Mouse (Mus musculus): ENCODE measurements around the gene Sox2. TPM values are rescaled to one million over a fixed set of nuclear protein-coding genes. Genes with fewer than 3 reads are reported as not detected.

Gene Sox2
- polyA plus RNA-seq, 1 experiment from 2014 or later, result 0.34 TPM

DNA sequence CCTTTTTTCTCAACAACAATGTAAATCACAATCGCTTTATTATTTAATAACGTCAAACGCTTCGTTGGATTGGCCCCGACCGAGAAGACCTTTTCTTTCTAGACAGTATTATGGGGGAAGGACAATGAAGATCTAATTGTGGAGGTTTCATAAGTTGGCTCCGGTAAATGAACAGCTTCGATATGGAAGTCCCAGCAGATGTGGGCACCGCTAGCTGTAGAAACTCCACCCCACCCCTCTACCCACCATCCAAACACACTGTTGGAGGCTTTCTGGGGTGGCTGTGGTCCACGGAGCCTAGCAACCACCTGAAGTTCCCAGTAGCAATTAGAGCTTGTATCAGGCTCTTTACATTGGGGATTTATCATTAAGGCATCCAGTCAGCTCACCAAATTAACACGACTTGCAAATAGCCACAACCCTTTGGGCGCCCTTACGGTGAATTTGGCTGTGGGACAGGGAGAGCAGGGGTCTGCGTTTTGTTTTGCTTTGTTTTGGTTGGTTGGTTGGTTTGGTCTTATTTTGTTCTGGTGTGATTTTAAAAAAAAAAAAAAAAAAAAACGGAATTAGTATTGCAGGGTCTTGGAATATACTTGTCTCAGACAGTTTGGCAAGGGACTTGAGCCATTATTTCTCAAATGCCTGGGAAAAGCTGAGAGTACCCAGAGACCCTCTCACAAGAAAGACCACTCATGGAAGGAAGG, 12.0 kb downstream of the Sox2 start:
- 7% methylated on average over 15 of the region's 15 CpGs for WGBS
- Histone ChIP-seq H3K27me3 (replicated peaks) (peaks cover 96% of the 10 kb centered on the region), H3K36me3 (no peaks in the 10 kb centered on the region), H3K9ac (no peak overlapping the region), H3K27ac (ENCODE audit: poor library complexity, severe bottlenecking) (no peak overlapping the region), H3K4me2 (no peak overlapping the region), H3K9me3 (replicated peaks) (no peaks in the 10 kb centered on the region), H3K4me1 (replicated peaks) (peaks cover 26% of the 10 kb centered on the region), H3K4me3 (no peak overlapping the region)
- ATAC-seq (ENCODE audit: insufficient number of reproducible peaks, low FRiP score), result no peak

DNA sequence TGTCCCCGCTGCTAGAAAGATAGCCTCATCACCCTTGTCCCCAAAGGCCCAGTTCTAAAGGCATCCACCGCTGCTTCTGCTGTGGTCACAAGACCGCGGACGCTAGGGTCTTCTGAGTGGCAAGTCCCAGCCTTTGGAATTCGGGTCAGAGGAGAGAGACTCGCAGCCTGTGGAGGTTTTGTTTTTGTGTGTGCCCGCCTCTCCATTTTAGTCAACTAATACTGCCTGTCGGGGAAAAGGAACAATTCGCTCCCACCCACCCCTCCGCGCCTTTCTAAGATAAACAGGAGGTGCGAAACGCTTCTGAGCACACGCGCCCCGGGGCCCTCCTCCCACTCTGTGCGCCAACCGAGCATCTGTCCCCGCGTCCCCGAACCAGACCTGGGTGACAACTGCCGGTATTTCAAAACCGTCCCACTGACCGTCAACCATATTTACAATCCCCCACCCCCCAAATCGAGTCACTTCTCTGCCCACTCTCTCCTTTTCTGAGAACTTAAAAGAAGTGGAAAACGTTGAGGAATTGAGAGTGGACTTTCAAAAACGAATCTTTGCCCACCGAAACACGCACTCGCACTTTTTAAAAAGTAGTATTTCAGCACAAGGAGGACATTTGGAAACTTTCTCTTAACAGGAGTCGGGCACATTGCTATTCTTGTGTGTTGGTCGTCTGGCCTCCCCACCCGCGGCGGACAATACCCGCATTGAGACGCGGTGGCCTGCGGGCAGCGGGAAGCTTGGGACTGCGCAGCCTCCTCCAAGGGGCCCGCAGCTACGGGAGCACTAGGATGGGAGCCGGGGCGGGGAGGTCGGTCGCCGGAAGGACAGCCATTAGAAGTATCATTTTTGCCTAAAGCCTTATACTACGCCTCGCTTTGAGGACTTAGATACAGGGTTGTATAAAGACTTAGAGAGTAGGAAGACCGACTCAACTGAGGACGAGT, 12.8 kb downstream of the Sox2 start:
- H3K4me1 ChIP-seq (replicated peaks), result peaks cover 26% of the 10 kb centered on the region
- peak overlapping the region; percentile 46 for H3K4me3 ChIP-seq
- no peak overlapping the region for H3K27ac ChIP-seq (ENCODE audit: poor library complexity, severe bottlenecking)
- WGBS, result under 1% methylated on average over 53 of the region's 53 CpGs
- no peaks in the 10 kb centered on the region for H3K9me3 ChIP-seq (replicated peaks)
- no peaks in the 10 kb centered on the region for H3K36me3 ChIP-seq
- H3K4me2 ChIP-seq, result peak overlapping the region; percentile 75
- H3K9ac ChIP-seq, result no peak overlapping the region
- H3K27me3 ChIP-seq (replicated peaks), result peaks cover 93% of the 10 kb centered on the region
- no peak for ATAC-seq (ENCODE audit: insufficient number of reproducible peaks, low FRiP score)

GRCm38 (mm10) chr3:34663701-34664635, 13.8 kb downstream of the Sox2 start:
- under 1% methylated on average over 58 of the region's 58 CpGs for WGBS

GRCm38 (mm10) chr3:34664636-34665531, 14.7 kb downstream of the Sox2 start:
- H3K9ac ChIP-seq, result no peak overlapping the region; the same call in 1 of the 2 replicates
- WGBS, result under 1% methylated on average over 31 of the region's 31 CpGs
- peaks cover 26% of the 10 kb centered on the region for H3K4me1 ChIP-seq (replicated peaks)
- H3K27me3 ChIP-seq (replicated peaks), result peaks cover 95% of the 10 kb centered on the region
- H3K4me3 ChIP-seq, result peak overlapping the region; percentile 46
- peak overlapping the region; percentile 75 for H3K4me2 ChIP-seq
- no peaks in the 10 kb centered on the region for H3K36me3 ChIP-seq
- no peak for ATAC-seq (ENCODE audit: insufficient number of reproducible peaks, low FRiP score)
- no peaks in the 10 kb centered on the region for H3K9me3 ChIP-seq (replicated peaks)
- no peak overlapping the region for H3K27ac ChIP-seq (ENCODE audit: poor library complexity, severe bottlenecking)

More at GRCm38 (mm10) chr3:34663701-34664635, 13.8 kb downstream of the Sox2 start:
- Histone ChIP-seq H3K36me3 (no peaks in the 10 kb centered on the region), H3K4me3 (peak overlapping the region; percentile 46), H3K9ac (no peak overlapping the region; the same call in 1 of the 2 replicates), H3K27me3 (replicated peaks) (peaks cover 93% of the 10 kb centered on the region), H3K9me3 (replicated peaks) (no peaks in the 10 kb centered on the region), H3K4me2 (peak overlapping the region; percentile 75), H3K27ac (ENCODE audit: poor library complexity, severe bottlenecking) (no peak overlapping the region), H3K4me1 (replicated peaks) (peaks cover 26% of the 10 kb centered on the region)
- ATAC-seq (ENCODE audit: insufficient number of reproducible peaks, low FRiP score), result no peak; the same call in 1 of the 2 replicates

DNA sequence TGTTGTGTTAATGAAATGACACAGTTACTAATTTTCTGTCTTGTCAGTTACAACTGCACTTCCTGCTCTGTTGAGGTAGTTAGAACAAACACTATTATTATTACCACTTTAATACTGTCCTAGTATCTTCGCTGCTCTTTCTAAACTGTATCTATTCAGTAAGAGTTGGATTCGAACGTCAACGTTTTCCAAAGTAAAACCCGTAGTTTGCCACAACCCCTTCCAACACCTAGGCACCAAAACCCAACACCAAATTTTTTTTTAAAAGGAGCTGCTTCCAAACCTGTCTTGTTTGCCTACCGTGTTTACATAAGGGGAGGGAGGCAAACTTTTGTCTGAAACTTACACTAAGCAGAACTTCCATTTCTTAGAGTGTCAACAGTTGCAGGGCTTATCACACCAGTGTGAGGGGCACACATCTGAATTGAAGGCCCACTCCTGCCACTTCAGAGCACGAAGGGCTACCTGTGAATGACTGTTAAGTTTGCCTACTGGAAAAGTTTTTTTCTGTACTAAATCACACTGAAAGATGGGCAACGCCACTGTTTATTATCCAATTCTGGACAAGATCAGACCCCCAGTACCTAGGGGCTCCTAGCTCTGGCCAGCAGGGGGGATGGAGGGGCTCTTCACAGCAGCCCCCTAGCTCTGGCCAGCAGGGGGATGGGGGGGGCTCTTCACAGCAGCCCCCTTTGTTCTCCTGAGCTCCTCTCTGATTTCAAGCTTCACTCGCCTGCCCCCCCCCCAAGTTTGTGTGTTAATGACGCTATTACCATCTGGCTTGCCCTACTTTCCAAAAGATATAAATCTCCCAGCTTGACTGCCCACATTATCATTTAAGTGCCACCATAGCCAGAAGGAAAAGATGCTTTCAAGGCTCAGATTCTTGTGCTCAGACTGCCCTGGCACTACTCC, 15.8 kb downstream of the Sox2 start:
- H3K4me2 ChIP-seq, result no peak overlapping the region
- H3K9me3 ChIP-seq (replicated peaks), result no peaks in the 10 kb centered on the region
- H3K27ac ChIP-seq (ENCODE audit: poor library complexity, severe bottlenecking), result no peak overlapping the region
- ATAC-seq (ENCODE audit: insufficient number of reproducible peaks, low FRiP score), result no peak
- H3K4me3 ChIP-seq, result no peak overlapping the region
- peaks cover 26% of the 10 kb centered on the region for H3K4me1 ChIP-seq (replicated peaks)
- H3K27me3 ChIP-seq (replicated peaks), result peaks cover 95% of the 10 kb centered on the region
- H3K9ac ChIP-seq, result no peak overlapping the region
- H3K36me3 ChIP-seq, result no peaks in the 10 kb centered on the region
- WGBS, result 6% methylated on average over 10 of the region's 10 CpGs

DNA sequence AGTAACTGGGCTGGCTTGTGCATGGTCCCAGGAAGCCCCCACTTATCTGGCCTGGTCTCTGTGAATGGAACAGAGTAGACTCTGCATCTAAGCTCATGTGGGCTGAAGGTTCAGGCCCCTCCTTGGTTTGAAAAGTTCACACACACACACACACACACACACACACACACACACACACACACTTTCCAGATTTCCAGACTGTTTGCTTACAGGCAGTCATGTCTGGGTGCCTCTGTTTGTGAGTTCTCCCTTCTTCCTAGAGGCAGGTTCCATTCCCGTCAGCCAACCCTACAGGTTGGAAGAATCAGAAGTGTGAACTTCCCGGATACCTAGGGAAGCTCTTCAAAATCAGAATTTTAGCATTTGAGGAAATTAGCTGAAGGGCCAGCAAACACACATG, 17.0 kb downstream of the Sox2 start:
- Histone ChIP-seq H3K36me3 (no peaks in the 10 kb centered on the region), H3K9ac (no peak overlapping the region), H3K27ac (ENCODE audit: poor library complexity, severe bottlenecking) (no peak overlapping the region), H3K4me2 (no peak overlapping the region), H3K4me3 (no peak overlapping the region), H3K4me1 (replicated peaks) (peaks cover 26% of the 10 kb centered on the region), H3K9me3 (replicated peaks) (no peaks in the 10 kb centered on the region), H3K27me3 (replicated peaks) (peaks cover 95% of the 10 kb centered on the region)
- ATAC-seq (ENCODE audit: insufficient number of reproducible peaks, low FRiP score), result no peak
- 33% methylated on average over 2 of the region's 2 CpGs for WGBS

GRCm38 (mm10) chr3:34667881-34668817, 17.9 kb downstream of the Sox2 start:
- H3K4me1 ChIP-seq (replicated peaks), result peaks cover 20% of the 10 kb centered on the region
- H3K27ac ChIP-seq (ENCODE audit: poor library complexity, severe bottlenecking), result no peak overlapping the region
- H3K9me3 ChIP-seq (replicated peaks), result no peaks in the 10 kb centered on the region
- no peak overlapping the region for H3K4me2 ChIP-seq
- H3K4me3 ChIP-seq, result no peak overlapping the region
- H3K9ac ChIP-seq, result no peak overlapping the region
- no peaks in the 10 kb centered on the region for H3K36me3 ChIP-seq
- no peak for ATAC-seq (ENCODE audit: insufficient number of reproducible peaks, low FRiP score)
- 4% methylated on average over 18 of the region's 18 CpGs for WGBS
- peaks cover 96% of the 10 kb centered on the region for H3K27me3 ChIP-seq (replicated peaks)

DNA sequence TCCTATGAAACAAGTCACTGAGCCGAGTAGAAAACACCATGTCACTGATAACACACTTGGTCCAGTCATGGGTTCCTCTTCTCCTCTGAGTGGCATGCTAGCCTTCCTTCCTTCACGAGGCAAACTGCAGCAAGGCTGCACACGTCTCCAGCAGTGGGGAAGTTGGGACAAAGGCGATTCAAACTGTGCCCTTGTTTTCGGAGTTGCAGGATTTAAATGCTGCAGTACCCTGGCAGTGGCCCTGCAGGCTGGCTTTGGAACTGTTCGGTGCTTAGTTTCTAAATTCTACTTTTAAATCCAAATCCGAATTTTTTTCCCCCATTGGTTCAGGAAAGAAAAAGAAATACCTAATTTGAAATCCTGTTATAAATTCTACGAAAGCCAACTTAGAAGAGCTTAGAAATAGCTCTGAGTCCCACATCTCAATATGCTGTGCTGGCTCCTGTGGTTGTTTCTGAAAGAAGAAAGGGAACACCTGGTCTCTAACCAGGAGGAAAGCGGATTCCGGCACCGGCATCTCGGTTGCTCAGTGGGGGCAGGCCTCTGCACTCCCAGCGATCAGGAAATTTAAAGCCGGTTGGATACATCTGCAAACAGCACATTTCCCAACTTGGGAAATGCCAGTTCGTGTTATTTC, 20.9 kb downstream of the Sox2 start:
- Histone ChIP-seq H3K4me1 (replicated peaks) (no peaks in the 10 kb centered on the region), H3K9ac (no peak overlapping the region), H3K4me2 (no peak overlapping the region), H3K27me3 (replicated peaks) (peaks cover 89% of the 10 kb centered on the region), H3K36me3 (no peaks in the 10 kb centered on the region), H3K9me3 (replicated peaks) (no peaks in the 10 kb centered on the region), H3K4me3 (no peak overlapping the region), H3K27ac (ENCODE audit: poor library complexity, severe bottlenecking) (no peak overlapping the region)
- WGBS, result 9% methylated on average over 15 of the region's 15 CpGs
- ATAC-seq (ENCODE audit: insufficient number of reproducible peaks, low FRiP score), result no peak
